Mouse (Mus musculus): ENCODE data around the gene Cask.

Gene Cask

DNA sequence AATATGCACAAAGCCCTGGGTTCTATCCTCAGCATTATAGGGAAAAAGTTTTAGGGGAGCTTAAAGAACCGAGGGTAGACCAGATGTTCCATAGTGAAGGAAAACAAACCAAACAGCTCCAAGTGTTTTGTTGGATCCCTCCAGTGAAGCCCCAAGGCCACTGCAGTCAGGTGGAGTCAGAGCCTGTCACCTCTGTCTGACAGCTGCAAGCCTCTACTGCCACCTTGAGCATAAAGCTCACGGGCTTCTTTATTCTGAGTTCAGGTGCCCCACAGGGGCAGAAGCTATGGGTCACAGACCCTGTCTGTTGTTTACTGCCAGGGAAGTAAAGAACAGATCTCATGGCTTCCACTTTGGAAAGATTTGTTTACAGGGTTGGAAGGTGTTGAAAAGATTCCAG lies 338.0 kb downstream of the Cask start:
- DNase-seq, result peak; percentile 50

DNA sequence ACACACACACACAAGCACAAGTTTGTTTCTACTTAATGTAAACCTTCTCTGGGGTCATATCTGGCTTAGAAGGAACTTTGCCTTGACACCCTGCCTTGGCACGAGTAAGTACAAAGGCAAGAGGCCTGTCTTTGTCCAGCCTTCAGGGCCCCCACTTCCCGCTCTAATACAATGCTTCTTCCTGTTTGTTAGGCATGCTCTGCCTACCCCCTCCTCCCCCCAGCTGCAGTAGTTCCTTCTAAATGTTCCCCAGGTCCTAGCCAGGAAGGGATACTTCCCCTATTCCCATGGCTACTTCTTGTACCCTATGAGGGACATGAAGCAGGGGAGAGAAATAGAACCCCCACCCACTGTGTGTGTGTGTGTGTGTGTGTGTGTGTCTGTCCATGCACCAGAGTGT lies 344.8 kb downstream of the Cask start:
- DNase-seq, result no peak

DNA sequence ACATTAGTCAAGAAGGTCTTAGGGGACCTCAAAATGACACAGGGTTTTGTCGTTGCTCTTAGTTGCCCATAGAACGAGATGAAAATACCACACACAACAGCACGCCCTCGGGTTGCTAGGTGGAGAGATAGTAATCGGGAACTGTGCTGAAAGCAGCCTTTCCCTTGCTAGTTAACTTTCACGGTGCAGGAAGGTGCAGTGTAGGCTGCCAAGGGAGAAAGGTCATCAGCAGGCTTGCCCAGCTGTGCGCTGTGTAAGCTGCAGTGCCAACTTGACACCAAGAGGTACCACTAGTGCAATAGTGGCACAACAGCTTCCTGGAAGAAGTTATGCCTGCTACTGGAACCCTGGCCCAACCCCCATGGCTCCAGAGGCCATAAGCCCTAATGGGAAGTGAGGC lies 346.8 kb downstream of the Cask start:
- no peak for DNase-seq

DNA sequence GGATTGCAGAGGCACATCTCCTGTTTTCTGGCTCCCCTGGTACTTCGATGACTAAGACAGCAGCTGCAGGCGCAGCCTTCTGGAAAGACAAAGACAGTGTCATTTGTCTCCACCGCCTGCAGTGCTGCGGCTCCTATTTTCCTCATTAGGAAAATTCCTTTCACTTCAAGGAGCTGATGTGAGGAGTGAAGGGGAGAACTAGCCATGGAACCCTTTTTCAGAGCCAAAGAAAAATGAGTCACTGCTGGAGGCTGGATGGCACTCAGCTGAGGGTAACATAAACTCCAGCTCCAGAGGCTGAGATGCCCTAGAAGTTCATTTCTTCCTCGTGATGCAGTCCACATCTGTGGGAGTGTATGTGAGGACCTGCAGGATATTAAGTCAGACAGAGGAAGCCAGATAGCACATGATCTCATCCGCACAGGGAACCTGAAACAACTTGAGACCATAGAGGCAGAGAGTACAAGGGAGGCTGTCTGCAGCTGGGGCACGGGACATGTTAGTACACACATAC lies 348.2 kb downstream of the Cask start:
- no peak for DNase-seq

DNA sequence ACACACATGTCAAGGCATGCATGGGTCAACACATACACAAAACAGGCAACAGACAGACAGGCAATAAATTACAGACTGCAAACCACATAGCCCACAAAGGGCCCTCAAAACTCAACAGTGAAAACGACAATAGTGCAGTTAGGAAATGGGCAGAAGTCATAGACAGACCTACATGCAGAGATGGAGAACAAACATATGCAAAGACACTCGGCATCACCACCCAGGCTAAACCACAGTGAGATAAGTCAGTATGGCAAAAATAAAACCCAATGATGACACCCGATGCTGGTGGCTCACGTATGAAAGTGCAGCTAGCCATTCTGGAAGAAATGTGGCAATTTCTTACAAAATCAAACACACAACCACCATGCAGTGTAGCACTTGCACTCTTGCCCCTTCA lies 350.9 kb downstream of the Cask start:
- DNase-seq, result no peak

DNA sequence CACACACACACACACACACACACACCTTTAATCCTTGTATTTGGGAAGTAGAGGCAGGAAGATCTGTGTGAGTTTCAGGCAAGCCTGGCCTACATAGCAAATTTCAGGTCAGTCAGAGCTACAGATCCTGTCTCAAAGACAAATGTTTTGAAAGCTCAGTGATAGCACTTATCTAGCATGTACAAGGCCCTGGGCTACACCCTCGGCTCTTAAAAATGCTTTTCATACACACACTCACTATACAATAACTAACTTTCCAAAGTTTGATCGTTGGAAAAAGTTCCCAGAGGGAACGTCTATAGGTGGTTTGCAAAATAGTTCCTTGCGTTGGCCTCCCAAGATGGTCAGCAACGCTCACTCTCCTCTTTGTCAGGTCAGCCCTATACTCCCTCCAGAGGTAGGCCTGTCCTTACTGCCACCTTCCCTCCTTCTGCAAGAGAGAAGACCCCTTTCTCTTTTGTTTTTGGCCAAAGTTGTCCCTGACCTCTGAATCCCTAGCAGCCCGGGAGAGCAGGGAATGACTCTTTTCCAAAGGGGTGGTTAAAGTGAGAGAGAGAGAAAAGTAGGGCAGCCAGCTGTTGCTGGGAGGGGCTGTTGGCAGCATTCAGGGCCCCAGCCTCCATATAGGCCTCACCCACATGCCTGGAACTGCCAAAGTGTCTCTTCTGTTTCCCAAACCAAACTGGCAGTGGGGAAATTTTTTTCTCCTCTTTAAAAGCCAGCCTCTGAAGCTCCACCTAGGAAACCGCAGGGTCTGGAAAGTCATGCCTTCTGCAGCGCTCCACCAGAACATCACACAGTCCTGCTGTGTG lies 356.1 kb downstream of the Cask start:
- DNase-seq, result no peak

DNA sequence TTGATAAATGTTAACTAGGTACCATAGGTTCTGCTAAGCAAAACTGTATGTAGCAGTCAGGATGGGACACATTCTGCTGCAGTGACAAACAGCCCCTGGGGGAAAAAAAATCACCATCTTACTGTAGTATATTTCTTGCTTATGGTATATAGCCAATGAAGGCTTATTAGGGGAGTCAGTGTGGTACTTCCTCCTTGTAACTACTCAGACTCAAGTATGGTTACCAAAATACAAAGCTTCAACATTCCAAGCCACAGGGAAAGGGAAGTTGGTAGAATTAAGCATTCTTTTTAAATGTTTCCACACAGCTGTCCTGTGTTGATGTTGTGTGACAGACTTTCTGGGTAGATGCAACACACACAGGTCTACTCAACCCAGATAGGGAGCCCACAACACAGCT lies 358.2 kb downstream of the Cask start:
- no peak for DNase-seq

DNA sequence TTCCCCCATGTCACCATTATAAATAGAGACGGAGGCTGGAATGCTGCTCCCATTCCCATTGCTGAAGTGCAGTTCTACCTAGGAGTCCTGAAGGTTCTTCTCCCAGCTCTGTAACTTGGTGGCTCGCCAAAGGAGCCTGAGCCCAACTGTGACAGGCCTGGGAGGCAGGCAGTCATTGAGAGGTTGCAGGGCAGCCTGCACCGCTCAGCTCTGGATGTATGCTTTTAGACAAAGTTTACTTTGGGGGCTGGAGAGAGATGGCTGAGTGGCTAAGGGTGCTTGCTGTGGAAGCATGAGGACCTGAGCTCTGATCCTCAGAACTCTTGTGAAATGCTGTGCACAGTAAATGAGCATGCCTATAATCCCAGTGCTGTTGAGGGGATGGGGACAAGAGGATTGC lies 360.2 kb downstream of the Cask start:
- DNase-seq, result no peak

DNA sequence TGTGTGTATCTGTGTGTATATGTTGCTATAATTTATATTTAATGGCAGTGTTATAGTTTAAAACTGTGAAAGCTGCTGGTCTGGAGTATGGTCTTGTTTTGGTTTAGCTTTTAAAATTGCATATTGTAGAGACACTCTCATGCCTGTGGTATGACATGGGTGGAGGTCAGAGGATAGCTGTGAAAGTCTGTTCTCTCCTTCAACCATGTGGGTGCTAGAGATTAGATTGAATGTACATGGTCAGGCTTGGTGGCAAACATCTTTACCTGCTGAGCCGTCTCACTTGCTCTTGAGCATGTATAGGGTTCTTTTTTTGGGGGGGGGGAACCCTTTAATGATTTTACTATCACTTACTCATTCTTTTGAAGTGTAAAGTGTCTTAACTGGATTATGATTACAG lies 361.4 kb downstream of the Cask start:
- DNase-seq, result no peak

DNA sequence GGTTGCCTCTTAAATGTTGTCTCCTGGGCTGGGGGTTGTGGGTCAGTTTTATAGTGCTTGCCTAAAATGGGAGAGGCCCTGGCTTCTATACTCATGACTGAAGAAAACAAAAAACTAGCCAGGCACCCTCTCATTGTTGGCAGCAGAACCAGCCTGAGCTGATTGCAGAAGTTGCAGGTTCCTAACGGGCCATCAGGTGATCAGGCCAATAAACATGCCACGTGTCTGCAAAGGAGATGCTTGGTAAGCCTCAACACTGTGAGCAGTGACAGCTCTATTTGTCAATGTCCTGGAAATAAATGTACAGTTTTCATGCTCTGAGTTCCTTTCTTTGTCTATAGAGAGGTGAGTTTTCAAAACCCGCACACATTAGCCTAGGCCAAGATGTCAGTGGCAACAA lies 362.2 kb downstream of the Cask start:
- DNase-seq, result no peak

DNA sequence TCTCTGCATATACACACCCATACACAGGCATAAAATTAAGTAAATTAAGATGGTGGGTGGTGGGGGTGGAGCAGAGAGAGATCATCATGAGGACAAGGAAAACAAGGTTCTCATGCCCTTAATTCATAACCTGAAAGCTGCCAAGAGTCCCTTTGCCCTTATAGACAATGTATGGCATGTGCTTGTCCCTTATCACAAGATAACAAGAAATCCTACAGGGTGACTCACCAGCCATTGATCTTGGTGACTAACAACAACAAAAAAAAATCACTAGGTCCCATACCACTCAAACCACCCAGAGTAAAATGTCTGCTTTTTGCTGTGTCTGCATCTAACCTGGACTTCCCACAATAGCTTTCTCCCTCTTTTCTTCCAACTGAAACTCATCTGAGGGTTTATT lies 366.7 kb downstream of the Cask start:
- DNase-seq, result no peak

DNA sequence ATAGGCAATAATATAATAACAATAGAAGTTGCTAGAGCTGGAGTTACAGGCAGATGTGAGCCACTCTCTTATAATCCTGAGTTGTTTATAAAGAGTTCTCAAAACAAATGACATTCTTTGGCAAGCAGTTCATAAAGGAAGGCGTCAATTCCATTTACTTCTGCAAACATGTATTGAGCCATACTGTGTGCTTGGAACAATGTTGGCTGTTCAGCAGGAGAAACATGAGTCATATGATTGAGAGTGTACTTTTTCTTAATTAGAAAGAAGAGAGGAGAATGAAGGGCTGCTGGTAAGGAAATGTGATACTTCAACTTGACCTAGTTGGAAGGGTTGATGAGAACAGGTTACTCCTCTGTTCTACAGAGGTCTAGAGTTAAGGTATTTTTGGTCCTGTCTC lies 368.6 kb downstream of the Cask start:
- DNase-seq, result no peak

DNA sequence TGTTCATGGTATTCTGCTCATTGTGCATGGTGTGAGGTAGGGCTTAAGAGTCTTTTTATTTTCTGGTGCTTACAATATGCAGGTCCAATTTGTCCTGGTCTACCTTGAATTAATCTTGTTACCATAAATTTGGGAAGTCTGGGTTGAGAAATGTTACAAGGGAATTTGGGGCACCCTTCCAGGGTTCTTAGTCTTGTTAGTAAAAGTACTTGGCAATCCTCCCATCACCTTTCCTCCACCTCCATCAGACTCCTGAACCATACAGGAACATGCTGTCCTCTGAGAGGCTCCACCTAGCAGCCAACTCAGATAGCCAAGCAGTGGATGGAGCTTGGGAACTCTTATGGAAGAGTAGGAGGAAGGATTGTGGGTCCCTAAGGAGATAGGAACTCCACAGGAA lies 371.6 kb downstream of the Cask start:
- DNase-seq, result no peak

DNA sequence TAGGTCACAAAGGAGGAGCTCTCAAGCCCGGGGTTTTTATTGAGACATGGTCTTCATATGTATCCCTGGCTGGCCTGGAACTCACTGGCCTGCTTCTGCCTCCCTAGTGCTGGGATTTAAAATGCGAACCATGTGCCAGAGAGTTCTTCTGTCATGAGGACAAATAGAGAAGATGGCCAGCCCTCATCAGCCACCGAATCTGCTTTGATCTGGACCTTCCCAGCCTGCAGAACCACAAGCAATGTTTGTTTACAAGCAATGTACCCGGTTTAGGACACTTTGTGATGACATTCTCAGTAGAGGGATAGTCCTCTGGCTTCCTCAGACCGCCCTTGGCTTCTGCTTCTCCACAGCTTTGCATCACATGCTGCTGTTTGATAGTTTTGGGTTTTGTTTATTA lies 372.9 kb downstream of the Cask start:
- DNase-seq, result no peak

DNA sequence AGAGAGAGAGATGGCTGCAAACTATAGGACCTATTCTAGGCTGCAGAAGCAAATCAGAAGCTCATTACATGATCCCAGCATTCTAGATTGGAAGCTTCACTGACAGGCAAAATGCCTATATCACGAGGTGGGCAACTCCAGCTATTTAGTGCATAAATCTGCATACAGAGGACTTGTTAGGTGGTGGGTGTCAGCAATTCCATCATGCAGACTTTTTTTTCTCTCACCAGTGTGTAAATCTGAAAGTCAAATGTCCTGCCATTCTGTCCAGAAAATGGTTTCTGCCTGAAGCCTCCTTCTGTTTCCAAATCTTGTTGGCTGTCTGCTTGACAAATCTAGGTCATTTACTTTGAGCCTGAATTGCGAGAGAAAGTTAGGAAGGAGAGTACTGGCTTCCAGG lies 373.6 kb downstream of the Cask start:
- no peak for DNase-seq

DNA sequence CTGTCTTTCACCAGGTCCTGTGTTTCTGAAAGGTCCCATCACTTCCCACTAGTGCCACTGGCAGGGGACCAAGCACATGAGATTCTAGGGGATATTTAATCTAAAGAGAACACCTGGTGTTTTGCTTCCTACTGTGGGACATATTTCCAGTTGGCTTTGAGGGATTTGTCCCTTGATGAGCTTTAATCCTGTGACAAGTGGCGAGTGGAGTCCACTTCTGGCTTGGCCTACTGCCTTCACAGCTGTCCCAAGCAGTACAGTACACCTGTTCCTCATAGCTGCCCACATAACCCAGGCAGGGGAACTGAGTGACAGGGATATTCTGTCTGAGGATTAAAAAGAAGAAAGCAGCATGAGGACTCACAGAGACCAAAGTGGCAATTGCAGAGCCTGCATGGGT lies 375.8 kb downstream of the Cask start:
- DNase-seq, result no peak

DNA sequence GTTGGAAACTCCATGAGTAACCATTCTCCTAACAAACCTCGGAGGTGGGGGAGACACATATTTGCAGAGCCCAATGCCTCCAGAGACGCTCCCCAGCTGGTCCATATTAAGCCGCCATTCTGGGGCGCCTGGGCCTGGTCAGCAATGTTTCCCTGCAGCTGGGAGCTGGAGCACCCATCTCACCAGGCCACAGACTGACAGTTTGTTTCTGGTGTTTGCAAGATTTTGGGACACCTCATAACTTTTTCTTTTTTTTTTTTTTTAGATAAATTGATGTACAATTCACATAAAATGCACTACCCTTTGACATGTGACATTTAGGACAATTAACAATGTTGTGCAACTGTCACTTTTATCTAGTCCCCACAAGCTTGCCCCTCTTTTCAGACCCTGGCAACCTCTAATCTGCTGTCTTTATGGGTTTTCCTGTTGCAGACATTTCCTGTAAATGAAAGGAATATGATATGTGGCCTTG lies 378.4 kb downstream of the Cask start:
- no peak for DNase-seq

DNA sequence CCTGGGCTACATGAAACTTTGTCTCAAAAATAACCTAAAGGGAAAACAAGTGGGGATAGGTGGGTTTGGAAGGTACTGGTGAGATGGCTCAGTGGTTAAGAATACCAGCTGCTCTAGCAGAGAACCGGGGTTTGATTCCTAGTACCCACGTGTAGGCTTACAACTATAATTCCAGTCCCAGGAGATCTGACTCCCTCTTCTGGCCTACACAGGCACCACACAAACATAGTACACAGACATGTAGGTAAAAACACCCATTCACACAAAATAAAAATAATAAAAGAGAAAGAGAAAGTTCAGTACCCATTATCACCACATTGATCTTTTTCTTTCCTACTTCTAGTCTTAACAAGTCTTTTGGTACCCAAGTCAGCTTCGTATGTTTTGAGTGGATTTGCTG lies 379.2 kb downstream of the Cask start:
- DNase-seq, result no peak

DNA sequence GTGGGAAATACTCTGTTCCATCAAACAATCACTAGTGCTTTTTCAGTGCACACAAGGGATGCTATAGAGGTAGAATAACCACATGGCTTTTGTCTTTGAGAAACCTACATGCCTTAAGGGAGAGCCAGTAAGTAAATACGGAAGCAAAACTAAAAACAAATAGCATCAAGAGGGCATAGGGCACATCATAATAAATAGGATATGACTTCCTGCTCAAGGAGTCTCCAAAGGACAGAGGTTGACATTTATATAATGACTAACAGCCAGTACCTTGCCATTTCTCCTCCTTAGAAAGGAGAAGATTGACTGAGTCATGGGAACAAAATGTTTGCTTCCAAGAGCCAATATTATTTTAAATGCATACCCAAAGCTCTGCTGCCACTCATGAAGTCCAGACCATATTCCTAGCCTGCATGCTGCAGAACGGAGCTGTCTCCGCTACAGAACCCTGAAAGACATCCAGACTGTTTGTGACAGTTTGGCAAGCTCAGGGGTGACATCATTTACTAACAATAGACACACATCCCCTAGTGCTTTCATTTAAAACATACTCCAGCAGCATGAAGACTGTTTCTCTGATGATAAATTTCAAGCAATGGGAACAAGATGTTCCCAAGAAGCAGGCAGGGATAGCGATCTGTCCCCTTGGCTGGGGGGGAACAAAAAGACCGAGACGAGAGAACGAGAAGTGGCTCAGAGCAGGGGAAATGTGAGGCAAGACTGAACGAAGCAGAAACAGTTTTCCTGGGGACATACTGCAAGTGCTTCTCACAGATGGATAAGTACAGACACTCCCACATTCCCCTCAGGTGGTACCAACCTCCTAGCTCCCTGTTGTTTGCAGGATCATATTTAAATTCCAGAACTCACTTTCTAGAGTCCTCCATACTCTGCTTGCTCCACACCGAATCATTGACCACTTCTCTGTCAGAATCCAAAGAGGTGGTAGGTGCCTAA lies 381.7 kb downstream of the Cask start:
- no peak for DNase-seq

DNA sequence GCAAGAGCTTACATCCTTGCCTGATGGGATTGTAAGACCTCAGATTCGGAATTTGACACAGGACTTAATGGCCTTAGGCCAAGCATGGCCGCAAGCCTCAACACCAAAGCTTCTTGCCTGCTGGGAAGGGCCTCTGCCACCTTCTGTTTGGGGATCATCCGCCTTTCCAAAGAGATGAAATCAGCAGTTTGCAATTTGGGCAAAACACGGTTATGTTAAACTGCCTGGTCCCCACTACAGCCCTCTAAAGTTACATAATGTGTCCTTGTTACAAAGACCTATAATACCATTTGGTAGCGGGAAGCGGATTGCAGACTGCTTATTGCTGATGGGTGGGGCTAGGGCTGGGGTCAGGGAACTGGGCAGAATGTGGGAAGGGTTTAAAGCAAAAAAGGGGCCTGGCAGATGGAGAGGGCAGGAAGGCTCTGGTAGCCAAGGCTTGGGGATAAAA lies 384.0 kb downstream of the Cask start:
- no peak for DNase-seq

Data from thymus, postnatal 4 days (tissue).